Mouse (Mus musculus) hindbrain, embryonic 14.5 days (tissue): ENCODE results near the gene Fgfr2. TPM values are rescaled to one million over a fixed set of nuclear protein-coding genes. Genes with fewer than 3 reads are reported as not detected.
A peak's percentile ranks its signal among the peaks of the same experiment; 100 is the strongest.

Experiments
- ATAC-seq: fragments of 200-750 bp; cut with Nextera tagmentation; 2 replicates; pipeline ENCODE4 v1.8.0; 2017; ENCODE audit warnings: moderate number of reproducible peaks, mild to moderate bottlenecking, moderate TSS enrichment, moderate library complexity; ENCODE audit not compliant: low FRiP score
- DNase-seq: peaks from one replicate; pipeline ENCODE4 v3.0.0-alpha.2; 2015; ENCODE audit warnings: low spot score
- H3K27ac ChIP-seq: fragments of 300-500 bp; sonication (generic); 2 replicates; pipeline ENCODE4 v1.5.1; 2014; ENCODE audit warnings: mild to moderate bottlenecking, moderate library complexity
- H3K27me3 ChIP-seq: fragments of 300-500 bp; sonication (generic); 2 replicates; pipeline ENCODE4 v1.6.1; 2014; ENCODE audit warnings: mild to moderate bottlenecking, low read length, mixed read lengths; ENCODE audit not compliant: control insufficient read depth, insufficient read depth
- H3K36me3 ChIP-seq: fragments of 300-500 bp; sonication (generic); replicated peaks from 2 replicates; pipeline ENCODE4 v1.6.1; 2014; ENCODE audit not compliant: control insufficient read depth, insufficient read depth
- H3K4me1 ChIP-seq: fragments of 300-500 bp; sonication (generic); replicated peaks from 2 replicates; pipeline ENCODE4 v1.6.1; 2014; ENCODE audit warnings: antibody characterized with exemption, low read length, mixed read lengths; ENCODE audit not compliant: control insufficient read depth, insufficient read depth
- H3K4me2 ChIP-seq: fragments of 300-500 bp; sonication (generic); replicated peaks from 2 replicates; pipeline ENCODE4 v1.6.1; 2014; ENCODE audit warnings: mild to moderate bottlenecking, moderate library complexity
- H3K4me3 ChIP-seq: fragments of 300-500 bp; sonication (generic); replicated peaks from 2 replicates; pipeline ENCODE4 v1.5.1; 2014; ENCODE audit warnings: mild to moderate bottlenecking, low read length
- H3K9ac ChIP-seq: fragments of 300-500 bp; sonication (generic); 2 replicates; pipeline ENCODE4 v1.6.1; 2014
- H3K9me3 ChIP-seq: fragments of 300-500 bp; sonication (generic); 2 replicates; pipeline ENCODE4 v1.6.1; 2016; ENCODE audit warnings: low read length; ENCODE audit not compliant: control insufficient read depth
- WGBS: fragments of 180-500 bp; shearing (Covaris S2); extraction: QIAGEN DNeasy Blood & Tissue Kit; methylation state at CpG from one replicate; pipeline ENCODE4 v1.1.7; 2014; 5-methylcytosine and 5-hydroxymethylcytosine counted together
- polyA plus RNA-seq: library from polyadenylated mRNA; unstranded; fragments of >200 nt; fragmentation: Nextera tagmentation; extraction: Ambion mirVana; gene quantifications from 2 replicates; pipeline ENCODE4 v1.2.1, GENCODE M21; 2014

Gene Fgfr2
- polyA plus RNA-seq, 1 experiment from 2014 or later: 43.5 TPM

DNA sequence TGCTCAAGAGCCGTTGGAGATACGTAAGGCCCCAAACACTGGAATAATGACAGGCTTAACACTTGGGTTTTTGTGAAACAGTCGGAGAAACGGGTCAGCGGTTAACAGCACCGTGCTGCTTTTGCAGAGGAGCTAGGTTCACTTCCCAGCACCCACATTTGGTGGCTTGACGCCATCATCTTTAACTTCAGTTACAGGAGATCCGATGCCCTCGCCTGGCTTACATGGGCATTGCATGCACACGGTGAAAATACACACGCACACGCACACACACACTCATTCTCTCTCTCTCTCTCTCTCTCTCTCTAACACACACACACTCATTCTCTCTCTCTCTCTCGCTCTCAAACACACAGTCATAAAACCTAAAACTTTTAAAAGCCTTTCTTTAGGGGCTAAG, 2741.0 kb downstream of the Fgfr2 start:
- Histone ChIP-seq H3K27ac (0 out of 2 replicates have a peak overlapping the region, but pooled peaks have one; percentile 68), H3K4me2 (no peak overlapping the region), H3K27me3 (peaks cover 4% of the 10 kb centered on the region; the same call in 1 of the 2 replicates), H3K4me1 (peaks cover 9% of the 10 kb centered on the region; the same call in 1 of the 2 replicates), H3K4me3 (no peak overlapping the region), H3K9me3 (no peaks in the 10 kb centered on the region), H3K9ac (no peak overlapping the region), H3K36me3 (no peaks in the 10 kb centered on the region)
- WGBS: 86% methylated on average over 13 of the region's 13 CpGs
- DNase-seq: no peak
- no peak for ATAC-seq

DNA sequence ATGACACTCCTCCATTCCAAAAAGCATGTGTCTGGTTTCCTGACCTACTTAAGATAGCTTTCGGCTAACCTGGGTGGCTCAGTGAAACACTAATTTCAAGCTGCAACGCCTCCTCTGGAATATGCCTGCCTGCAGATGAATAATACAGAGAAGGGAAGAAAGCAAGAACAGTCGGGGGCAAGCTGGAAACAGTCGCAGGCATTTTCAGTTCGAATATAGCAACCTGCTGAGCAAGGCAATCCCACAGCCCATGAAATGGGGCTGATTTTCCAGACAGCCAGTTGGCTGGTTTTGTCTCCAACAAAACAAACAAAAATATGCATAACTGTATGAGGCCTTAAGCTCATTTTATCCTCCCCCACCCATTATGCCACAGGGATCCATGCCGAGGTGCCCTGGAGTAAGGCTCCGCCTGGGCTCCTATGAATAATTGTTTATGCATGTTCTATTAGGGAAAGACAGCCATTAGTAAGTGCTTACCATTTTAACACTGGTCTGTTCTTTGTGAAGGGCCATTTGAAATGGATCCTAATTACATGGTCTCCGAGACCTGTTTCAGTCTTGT, 2741.7 kb downstream of the Fgfr2 start:
- peaks cover 4% of the 10 kb centered on the region; the same call in 1 of the 2 replicates for H3K27me3 ChIP-seq
- H3K4me3 ChIP-seq: no peak overlapping the region
- no peaks in the 10 kb centered on the region for H3K36me3 ChIP-seq
- 44% methylated on average over 8 of the region's 8 CpGs for WGBS
- peaks cover 9% of the 10 kb centered on the region; the same call in 1 of the 2 replicates for H3K4me1 ChIP-seq
- no peaks in the 10 kb centered on the region for H3K9me3 ChIP-seq
- peak overlapping the region; percentile 68 for H3K27ac ChIP-seq
- DNase-seq (no peak), ATAC-seq (peak; percentile 53; the same call in 1 of the 2 replicates)
- H3K4me2 ChIP-seq: no peak overlapping the region
- no peak overlapping the region for H3K9ac ChIP-seq

DNA sequence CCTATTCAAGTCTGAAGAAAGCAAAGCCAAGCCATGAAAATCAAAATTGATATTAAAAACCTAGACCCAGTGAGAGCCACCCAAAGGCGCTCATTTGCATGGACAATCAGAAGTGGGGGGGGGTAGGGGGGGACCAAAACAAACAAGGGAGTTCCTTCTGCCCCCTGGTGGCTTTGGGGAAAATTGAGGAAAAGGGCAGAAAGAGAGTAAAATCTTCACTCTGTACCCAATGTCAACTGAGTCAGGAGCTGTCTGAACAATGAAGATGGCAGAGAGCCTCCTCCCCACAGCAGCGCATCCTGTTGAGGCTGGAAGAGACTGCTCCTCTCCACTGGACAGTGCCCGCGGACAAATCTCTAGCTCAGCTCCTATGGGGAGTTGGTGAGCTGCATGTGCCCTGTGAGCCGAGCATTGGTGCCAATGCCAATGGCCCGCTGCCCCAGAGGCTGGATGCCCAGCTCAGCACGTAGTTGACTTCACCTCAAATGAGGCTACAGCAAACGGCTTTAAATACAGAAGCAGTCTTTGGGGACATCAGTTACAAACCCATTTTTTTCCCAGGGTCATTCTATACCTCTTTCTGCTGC, 2742.3 kb downstream of the Fgfr2 start:
- ATAC-seq (0 out of 2 replicates have a peak, but pooled peaks have one; percentile 17), DNase-seq (no peak)
- Histone ChIP-seq H3K4me2 (no peak overlapping the region), H3K4me1 (peaks cover 9% of the 10 kb centered on the region; the same call in 1 of the 2 replicates), H3K9me3 (no peaks in the 10 kb centered on the region), H3K36me3 (no peaks in the 10 kb centered on the region), H3K27me3 (peaks cover 4% of the 10 kb centered on the region; the same call in 1 of the 2 replicates), H3K27ac (peak overlapping the region; percentile 68), H3K4me3 (no peak overlapping the region), H3K9ac (no peak overlapping the region)
- WGBS: 54% methylated on average over 8 of the region's 8 CpGs

DNA sequence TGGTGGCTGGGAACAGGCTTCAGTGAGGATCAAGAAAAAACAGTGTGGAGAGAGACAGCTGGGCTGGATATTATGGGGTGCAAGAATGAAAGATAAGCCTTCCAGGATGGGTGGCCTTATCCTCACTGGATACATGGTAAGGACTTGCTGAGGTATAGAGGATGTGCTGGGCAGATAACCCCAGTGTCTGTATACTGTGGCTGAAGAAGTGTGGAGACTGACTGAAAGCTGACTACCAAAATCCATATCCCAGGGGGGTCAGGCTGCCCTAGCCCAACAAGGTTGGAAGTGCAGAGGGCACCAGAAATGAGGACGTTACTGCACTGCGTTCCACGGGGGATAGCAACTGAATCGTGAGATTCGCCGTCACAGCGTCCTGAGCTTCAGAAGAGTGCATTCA, 2742.8 kb downstream of the Fgfr2 start:
- Histone ChIP-seq H3K4me3 (no peak overlapping the region), H3K4me2 (no peak overlapping the region), H3K9ac (no peak overlapping the region), H3K27me3 (peaks cover 4% of the 10 kb centered on the region; the same call in 1 of the 2 replicates), H3K9me3 (no peaks in the 10 kb centered on the region), H3K4me1 (0 out of 2 replicates have a peak, but pooled peaks cover 9% of the 10 kb centered on the region), H3K36me3 (no peaks in the 10 kb centered on the region), H3K27ac (no peak overlapping the region)
- no peak for ATAC-seq
- no peak for DNase-seq
- 71% methylated on average over 7 of the region's 7 CpGs for WGBS

- ATAC-seq (no peak), DNase-seq (no peak)
- no peaks in the 10 kb centered on the region for H3K36me3 ChIP-seq
- H3K9ac ChIP-seq: no peak overlapping the region
- H3K4me2 ChIP-seq: no peak overlapping the region
- H3K4me1 ChIP-seq: 0 out of 2 replicates have a peak, but pooled peaks cover 9% of the 10 kb centered on the region
- H3K27me3 ChIP-seq: peaks cover 4% of the 10 kb centered on the region; the same call in 1 of the 2 replicates
- no peak overlapping the region for H3K27ac ChIP-seq
- H3K4me3 ChIP-seq: no peak overlapping the region
- 92% methylated on average over 5 of the region's 5 CpGs for WGBS
- H3K9me3 ChIP-seq: no peaks in the 10 kb centered on the region
These were observed 2743.3 kb downstream of the Fgfr2 start for GRCm38 (mm10) chr7:130379886-130380285.

DNA sequence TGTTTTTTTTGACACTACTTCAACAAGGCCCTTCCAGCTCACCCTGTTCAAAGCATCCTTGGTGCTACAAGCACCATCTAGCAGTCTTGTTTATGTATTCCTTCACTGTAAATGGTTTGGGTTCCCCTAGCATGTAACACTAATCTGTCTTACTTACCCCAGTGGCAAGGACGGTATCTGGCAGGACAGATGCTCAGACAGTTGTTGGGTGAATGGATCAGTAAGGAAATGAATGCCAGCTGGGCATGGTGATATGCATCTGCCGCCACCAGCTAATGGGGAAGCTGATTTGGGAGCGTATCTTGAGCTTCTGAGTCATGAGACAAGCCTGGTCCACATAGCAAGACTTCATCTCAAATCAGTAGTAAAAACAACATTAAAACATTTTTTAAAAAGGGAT, 2744.8 kb downstream of the Fgfr2 start:
- Histone ChIP-seq H3K4me1 (0 out of 2 replicates have a peak, but pooled peaks cover 9% of the 10 kb centered on the region), H3K4me3 (no peak overlapping the region), H3K36me3 (no peaks in the 10 kb centered on the region), H3K9me3 (no peaks in the 10 kb centered on the region), H3K27me3 (peaks cover 4% of the 10 kb centered on the region; the same call in 1 of the 2 replicates), H3K4me2 (no peak overlapping the region), H3K9ac (no peak overlapping the region), H3K27ac (no peak overlapping the region)
- DNase-seq (no peak), ATAC-seq (no peak)
- WGBS: 77% methylated on average over 3 of the region's 3 CpGs

GRCm38 (mm10) chr7:130374311-130374710, 2748.8 kb downstream of the Fgfr2 start:
- 88% methylated on average over 9 of the region's 9 CpGs for WGBS
- H3K4me1 ChIP-seq: peaks cover 8% of the 10 kb centered on the region; the same call in 1 of the 2 replicates
- no peaks in the 10 kb centered on the region for H3K36me3 ChIP-seq
- H3K4me3 ChIP-seq: no peak overlapping the region
- no peak for ATAC-seq
- H3K9ac ChIP-seq: no peak overlapping the region
- no peaks in the 10 kb centered on the region; the same call in 1 of the 2 replicates for H3K27me3 ChIP-seq
- DNase-seq: no peak
- no peak overlapping the region for H3K4me2 ChIP-seq
- no peak overlapping the region for H3K27ac ChIP-seq
- H3K9me3 ChIP-seq: no peaks in the 10 kb centered on the region; the same call in 1 of the 2 replicates

- Histone ChIP-seq H3K4me1 (peaks cover 33% of the 10 kb centered on the region), H3K27ac (peak overlapping the region; percentile 58), H3K4me2 (peak overlapping the region; percentile 42), H3K36me3 (no peaks in the 10 kb centered on the region), H3K27me3 (no peaks in the 10 kb centered on the region), H3K9ac (peak overlapping the region; percentile 25; the same call in 1 of the 2 replicates), H3K4me3 (peak overlapping the region; percentile 2; the same call in 1 of the 2 replicates), H3K9me3 (no peaks in the 10 kb centered on the region; the same call in 1 of the 2 replicates)
- WGBS: 13% methylated on average over 24 of the region's 24 CpGs
- peak; percentile 77; the same call in 1 of the 2 replicates for ATAC-seq
- DNase-seq: peak; percentile 67
These were observed 2754.1 kb downstream of the Fgfr2 start for GRCm38 (mm10) chr7:130368827-130369641.
